Mouse (Mus musculus): ENCODE data around the gene Pwp2.
"Not testable (repeated sequence)": the region's sequence is repeated elsewhere in the genome, so short reads cannot be mapped to it uniquely, and the experiment has no call there.

Gene Pwp2

DNA sequence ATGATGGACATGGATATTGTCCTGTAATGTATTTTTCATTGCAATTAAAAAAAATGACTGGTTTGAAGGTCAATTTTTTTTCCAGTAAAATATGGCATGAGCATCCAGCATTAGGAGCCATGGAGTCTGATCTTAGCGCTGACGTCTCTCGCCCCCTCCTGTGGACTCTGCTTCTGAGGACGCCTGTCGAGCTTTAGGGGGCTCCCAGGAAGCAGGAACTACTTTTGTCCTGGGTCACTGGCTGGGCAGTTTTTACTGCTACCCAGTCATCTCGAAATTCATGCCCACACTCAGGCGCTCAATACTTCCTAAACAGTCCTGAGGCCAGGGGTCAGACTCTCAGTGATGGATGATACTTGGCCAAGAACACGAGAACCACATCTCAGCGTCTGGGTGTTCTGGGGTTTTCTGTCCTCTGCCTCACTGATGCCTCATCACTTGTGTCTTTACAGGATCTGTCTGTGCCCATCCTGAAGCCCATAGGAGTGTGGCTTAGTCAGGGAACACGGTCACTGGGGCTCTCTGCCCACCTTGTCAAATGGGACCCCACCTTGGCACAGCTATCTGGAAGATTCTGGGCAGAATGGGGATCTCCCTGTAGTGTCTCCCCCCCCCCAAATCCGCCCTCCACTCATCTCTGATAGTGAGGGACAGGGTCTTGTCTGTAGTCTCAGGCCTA is 45.2 kb downstream of the Pwp2 start:
- no peak for DNase-seq

DNA sequence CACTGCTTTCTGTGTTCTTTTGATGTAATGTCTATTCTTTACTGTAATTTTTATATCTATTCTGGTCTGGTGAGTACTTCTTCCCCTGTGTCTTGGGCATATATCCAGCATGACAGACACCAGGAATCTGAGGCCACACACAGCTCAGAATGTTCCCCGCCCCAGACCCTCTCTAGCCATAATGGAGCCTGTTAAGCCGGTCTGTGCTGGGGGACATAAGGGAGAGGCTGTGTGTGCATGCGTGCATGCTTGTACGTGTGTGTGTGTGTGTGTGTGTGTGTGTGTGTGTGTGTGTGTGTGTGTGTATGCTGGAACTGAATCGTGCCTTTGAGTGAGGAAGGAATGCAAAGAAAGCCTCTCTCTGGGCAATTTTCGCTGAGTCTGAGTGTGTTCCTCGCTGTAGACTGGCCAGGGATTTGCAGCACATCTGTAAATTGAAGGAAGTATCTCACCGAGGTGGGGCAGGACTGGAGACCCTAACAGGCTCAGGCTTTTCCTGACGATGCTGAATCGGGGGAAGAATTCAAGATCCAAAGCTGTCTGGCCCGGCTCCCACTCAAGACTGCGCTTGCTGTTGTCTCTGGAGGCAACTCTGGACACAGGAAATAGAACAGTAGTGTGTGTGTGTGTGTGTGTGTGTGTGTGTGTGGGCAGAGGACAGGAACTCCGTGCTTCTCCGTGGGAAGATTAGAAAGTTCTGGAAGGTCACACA is 46.0 kb downstream of the Pwp2 start:
- DNase-seq = no peak

DNA sequence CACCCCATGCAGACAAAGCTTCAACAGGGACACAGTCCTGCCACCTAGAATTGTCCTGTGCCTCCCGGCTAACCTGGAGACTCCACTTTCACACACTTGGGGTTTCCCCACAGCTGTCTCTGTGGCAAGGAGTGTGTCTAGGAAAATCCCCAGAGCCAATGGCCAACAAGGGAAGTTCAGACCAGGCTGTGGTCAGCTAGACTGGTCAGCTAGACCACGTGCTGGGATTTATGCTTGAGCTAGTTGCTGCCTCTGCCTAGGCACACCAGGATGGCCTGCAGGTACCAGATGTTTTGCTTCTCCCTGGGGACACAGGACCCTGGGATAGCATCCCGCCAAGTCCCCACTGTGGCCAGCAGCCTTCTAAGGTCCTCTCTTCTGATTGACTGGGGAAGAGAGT is 47.8 kb downstream of the Pwp2 start:
- no peak for DNase-seq

DNA sequence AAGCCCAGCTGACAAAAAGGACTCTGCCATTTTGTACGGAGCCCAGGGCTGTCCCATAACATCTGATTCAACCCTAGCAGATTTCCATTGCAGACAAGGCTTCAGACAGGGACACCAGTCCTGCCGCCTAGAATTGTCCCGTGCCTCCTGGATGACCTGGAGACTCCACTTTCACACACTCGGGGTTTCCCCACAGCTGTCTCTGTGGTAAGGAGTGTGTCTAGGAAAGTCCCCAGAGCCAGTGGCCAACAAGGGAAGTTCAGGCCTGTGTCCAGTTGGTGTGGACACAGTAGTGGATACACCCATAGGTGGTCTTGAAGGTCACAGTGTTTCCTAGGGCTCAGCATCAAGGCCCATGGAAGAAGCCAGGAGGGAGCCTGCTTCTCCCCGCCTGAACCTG is 49.0 kb downstream of the Pwp2 start:
- no peak for DNase-seq

DNA sequence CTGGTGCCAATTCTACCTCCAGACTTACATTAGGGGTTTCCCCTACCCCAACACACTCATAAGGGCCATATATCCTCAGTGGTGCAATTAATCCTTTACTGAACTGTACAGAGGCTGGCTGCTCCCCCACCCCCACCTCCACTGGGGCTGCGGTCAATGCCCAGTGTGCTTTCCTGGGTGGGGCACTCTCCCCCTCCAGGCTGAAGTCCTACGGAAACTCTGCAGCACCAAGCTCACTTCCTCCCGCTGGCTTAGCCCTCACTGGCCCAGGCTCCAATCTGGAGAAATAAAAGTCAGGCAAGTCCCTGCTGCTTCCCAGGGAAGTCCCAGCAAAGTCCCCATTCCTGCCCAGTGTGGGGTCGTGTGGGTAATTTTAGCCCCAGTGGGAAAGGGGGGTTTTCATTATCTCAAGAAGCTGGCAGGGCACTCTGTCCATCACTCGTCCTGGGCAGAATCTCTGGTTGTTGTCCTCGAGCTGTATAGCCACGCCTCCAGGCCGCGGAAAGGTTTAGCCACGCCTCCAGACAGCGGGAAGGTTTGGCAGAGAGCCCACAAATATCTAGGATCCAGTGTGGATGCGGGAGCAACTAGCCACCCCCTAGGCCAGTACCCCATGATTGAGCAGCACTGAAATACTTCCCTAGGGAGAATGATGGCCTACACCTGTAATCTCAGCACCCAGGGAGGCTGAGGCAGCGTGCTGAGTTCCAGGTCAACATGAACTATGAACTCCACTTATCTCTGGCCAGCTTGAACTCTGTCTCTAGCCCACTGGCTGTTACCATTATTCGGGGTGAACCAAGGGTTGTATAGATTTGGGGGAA is 49.8 kb downstream of the Pwp2 start:
- no peak for DNase-seq

DNA sequence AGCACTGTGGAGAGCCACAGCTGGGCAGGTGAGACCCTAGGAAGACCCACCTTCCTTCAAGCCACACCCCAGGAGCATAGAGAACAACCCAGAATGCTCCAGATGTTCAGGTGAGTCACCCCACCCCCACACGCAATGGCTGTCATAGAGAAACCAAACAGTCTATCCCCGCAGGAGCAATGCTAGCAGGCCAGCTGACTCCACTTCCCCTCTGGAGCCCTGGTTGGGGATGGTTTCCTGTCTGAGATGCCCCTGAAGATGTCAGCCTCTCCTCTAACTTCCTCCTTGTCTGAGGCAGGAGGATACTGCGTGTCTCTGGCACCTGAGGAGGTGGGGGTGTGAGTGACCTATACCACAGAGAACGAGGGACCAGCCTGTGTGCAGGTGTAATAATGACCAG is 50.5 kb downstream of the Pwp2 start:
- DNase-seq = no peak

DNA sequence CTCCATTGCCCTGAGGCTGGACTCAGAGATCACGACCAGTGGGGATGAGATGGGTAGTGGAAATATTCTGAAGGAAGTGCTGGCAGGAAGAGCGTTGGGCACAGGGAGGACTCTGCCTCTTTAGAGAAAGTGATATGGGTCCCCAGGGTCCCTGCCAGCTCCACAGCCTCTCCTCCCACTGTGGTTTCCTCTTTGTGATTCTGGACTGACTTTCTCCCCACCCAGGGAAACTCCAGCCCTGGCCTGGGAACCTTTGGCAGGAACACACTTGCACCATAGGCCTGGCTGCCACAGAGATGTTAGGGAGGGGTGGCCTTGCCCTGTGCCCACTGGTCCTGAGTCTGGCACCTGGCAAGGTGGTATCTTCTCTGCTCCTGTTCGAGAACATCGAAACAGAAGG is 55.0 kb downstream of the Pwp2 start:
- no peak for DNase-seq

DNA sequence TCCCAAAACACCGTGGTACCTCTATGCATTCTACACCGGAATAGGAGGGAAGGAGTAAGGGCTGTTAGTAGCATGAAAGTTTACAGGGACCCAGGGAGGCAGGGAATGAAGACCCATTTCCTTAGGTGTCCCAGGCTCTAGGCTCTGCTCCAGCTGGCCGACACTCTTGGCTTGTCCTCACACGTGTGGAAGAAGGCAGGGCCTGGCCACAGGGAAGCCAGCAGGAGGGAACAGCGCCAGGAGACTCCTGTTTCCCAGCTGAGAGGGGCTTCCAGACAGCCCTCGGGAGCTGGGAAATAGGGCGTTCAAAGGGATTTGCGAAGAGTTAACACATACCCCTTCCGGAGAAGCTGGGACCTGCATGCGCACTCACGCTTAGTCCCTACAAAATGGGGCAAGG is 55.5 kb downstream of the Pwp2 start:
- DNase-seq = no peak

DNA sequence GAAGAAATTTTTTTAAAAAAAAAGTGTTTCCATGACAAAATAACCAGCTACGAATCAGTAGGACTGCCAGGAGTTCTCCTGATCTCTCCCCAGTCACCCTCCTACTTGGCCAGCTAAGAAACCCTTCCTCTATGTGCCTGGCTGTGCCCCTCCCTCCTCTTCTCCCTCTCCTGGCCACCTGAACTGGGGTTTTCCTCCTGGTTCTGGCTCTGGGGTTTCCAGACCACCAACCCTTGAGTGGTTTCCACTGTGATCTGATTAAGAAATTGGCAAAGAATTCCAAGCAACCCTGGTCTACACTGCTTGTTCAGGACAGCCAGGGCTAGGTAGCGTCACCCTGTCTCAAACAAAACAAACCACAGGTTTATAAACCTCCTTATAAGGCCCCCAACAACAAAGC is 56.3 kb downstream of the Pwp2 start:
- DNase-seq = no peak

DNA sequence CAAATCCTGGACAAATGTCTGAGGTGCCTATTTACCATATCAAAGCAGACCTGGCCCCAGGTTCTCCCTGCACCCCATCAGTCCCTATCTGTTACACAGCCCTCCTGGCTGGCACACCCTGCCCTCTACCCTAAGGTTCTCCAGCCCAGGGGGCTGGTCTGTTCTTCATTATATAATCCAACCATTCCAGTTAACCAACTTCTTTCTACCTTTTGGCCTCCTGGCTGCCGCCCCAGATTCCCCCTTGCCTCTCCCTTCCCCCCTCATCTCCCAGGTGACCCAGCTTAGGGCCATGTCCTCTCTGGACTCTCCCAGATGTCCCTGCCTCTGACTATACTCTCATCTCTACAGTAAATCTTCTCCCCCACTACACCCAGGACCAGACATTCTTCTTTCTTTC is 57.0 kb downstream of the Pwp2 start:
- DNase-seq = no peak

DNA sequence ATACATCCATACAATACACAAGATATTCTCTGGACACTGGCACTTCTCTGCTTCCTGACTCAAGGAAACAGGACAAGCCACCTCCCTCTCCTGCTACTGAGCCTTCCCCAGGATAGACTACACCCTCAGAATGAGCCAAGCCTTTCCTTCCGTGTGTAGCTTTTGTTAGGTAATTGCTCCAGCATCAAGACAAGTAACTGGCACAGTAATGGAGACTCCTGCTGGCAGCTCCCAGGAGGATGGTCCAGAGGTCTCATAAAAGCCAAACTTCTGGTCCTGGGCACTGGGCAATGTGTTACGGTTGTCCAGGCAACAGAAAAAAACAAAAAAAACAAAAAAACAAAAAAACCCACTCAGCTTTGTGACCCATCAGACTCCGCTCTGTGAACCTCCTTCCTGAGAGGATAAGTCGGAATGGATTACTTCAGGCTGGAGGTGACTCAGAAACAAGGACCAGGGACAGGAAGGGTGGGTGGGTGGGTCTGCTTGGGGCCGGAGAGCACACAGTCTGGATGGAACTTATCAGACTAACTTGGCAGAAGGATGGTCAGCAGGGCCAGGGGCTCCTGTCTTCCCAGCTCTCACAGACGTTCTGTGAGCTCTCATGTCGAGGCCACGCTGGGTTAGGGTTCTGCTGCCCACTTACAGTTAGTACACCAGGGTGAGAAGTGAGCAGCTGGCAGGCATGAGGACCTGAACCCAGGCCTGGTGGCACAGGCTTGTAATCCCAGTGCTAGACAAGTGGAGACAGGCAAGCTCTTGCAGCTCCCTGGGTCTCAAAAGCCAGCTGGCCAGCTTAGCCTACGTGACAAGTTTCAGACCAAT is 57.7 kb downstream of the Pwp2 start:
- DNase-seq = no peak

DNA sequence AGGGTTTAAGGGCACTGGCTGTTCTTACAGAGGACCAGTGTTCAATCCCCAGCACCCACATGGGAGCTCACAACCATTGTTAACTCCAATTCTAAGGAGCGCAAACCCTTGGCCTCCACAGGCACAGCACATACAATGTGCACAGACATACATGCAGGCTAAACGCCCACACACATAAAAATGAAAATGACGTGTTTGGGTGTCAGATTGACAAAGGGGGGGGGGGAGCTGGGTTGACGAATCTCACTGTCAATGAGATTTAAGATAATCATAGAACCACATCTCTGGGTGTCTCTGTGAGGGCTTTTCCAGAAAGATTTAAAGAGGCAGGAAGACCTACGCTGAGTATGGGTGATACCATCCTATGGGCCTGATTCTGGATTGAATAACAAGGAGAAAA is 58.6 kb downstream of the Pwp2 start:
- DNase-seq = no peak

DNA sequence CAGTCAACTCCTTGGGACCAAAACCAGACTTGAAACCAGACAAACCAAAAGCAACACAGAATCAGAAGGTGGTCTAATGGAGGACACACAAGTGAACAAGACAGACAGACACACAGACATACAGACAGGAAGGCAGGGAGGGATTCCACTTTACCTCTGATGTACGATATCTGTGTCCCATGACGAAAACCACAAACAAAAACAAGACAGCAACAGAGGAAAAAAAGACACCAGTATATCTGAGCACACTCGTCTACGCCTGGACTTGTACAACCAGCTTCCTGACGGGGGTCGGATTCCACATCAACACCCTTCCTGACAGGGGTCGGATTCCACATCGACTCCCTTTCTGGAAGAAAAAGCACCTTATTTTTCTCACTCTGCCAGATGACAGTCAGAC is 59.9 kb downstream of the Pwp2 start:
- DNase-seq = not testable (repeated sequence)

DNA sequence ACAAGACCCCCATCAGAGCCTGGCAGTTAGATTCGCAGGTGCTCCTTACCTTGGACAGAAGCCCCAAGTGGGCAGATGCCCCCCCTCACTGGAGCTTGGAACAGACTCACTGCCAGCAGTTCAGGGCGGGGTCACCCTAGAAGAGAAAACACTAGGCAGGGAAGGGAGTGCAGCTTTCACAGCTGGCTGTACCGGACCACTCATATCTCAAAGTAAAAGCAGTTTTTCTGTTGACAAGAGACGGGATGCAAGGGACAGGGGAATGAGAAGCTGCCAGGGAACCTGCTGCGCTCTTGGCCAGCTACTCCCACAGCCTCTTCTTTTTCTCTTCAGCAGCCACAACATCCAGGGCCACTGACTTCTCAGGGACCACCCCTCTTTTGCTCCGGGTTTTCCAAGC is 60.8 kb downstream of the Pwp2 start:
- not testable (repeated sequence) for DNase-seq
